Mouse (Mus musculus): ENCODE data around the gene Tmem108.

GRCm38 (mm10) chr9:103758930-103759695 lies 2.5 kb downstream of the Tmem108 start:
- TF ChIP-seq POLR2A (IDR thresholded peaks at IDR 0.05; ENCODE audit: control insufficient read depth, extremely low read depth, insufficient read depth, low read length, poor library complexity): no peak
- TF ChIP-seq CTCF (IDR thresholded peaks at IDR 0.05; ENCODE audit: borderline replicate concordance, control insufficient read depth, extremely low read depth, insufficient read depth, low read length, poor library complexity): no peak

Measured in thymus, adult 2 months (tissue).